Mouse (Mus musculus): ENCODE data around the gene Zfp598. TPM values are rescaled to one million over a fixed set of nuclear protein-coding genes. Genes with fewer than 3 reads are reported as not detected.

Zfp598 gene
- polyA plus RNA-seq, 1 experiment from 2014 or later = 21.2 TPM

GRCm38 (mm10) chr17:24687599-24687998 lies 18.1 kb downstream of the Zfp598 start:
- 19% methylated on average over 23 of the region's 23 CpGs for WGBS
- Histone ChIP-seq H3K36me3 (peaks cover 6% of the 10 kb centered on the region), H3K27me3 (replicated peaks) (peaks cover 63% of the 10 kb centered on the region), H3K4me2 (peak overlapping the region; percentile 61), H3K4me3 (peak overlapping the region; percentile 36), H3K9me3 (replicated peaks) (no peaks in the 10 kb centered on the region), H3K9ac (0 out of 2 replicates have a peak overlapping the region, but pooled peaks have one; percentile 30), H3K4me1 (replicated peaks) (peaks cover 22% of the 10 kb centered on the region), H3K27ac (ENCODE audit: poor library complexity, severe bottlenecking) (no peak overlapping the region)
- ATAC-seq (ENCODE audit: insufficient number of reproducible peaks, low FRiP score) = no peak

GRCm38 (mm10) chr17:24689251-24690081 lies 20.0 kb downstream of the Zfp598 start, which contains the start of gene Syngr3:
Gene Syngr3 (minus strand): TSS chr17:24689955.
- H3K4me2 ChIP-seq = peak within 1 kb of the TSS; percentile 86
- H3K27ac ChIP-seq (ENCODE audit: poor library complexity, severe bottlenecking) = no peak within 1 kb of the TSS
- WGBS = under 1% methylated on average over 41 of the region's 55 CpGs
- H3K36me3 ChIP-seq = peaks cover 14% of the 10 kb centered on the region
- H3K4me1 ChIP-seq (replicated peaks) = peaks cover 22% of the 10 kb centered on the region
- peak within 1 kb of the TSS; percentile 64 for H3K9ac ChIP-seq
- H3K9me3 ChIP-seq (replicated peaks) = no peaks in the 10 kb centered on the region
- H3K4me3 ChIP-seq = peak within 1 kb of the TSS; percentile 57
- no peak for ATAC-seq (ENCODE audit: insufficient number of reproducible peaks, low FRiP score)
- H3K27me3 ChIP-seq (replicated peaks) = peaks cover 66% of the 10 kb centered on the region

- no peak for ATAC-seq (ENCODE audit: insufficient number of reproducible peaks, low FRiP score)
- H3K36me3 ChIP-seq = peaks cover 14% of the 10 kb centered on the region
- no peak overlapping the region for H3K4me3 ChIP-seq
- H3K9me3 ChIP-seq (replicated peaks) = no peaks in the 10 kb centered on the region
- H3K4me2 ChIP-seq = no peak overlapping the region
- H3K27ac ChIP-seq (ENCODE audit: poor library complexity, severe bottlenecking) = no peak overlapping the region
- peaks cover 47% of the 10 kb centered on the region for H3K27me3 ChIP-seq (replicated peaks)
- 81% methylated on average over 5 of the region's 5 CpGs for WGBS
- peaks cover 28% of the 10 kb centered on the region for H3K4me1 ChIP-seq (replicated peaks)
- no peak overlapping the region for H3K9ac ChIP-seq
Measured at GRCm38 (mm10) chr17:24692385-24692784, 22.9 kb downstream of the Zfp598 start.

- Histone ChIP-seq H3K27me3 (replicated peaks) (peaks cover 20% of the 10 kb centered on the region), H3K27ac (ENCODE audit: poor library complexity, severe bottlenecking) (peak overlapping the region; percentile 66), H3K4me3 (peak overlapping the region; percentile 83), H3K9ac (peak overlapping the region; percentile 92), H3K4me2 (peak overlapping the region; percentile 76), H3K4me1 (replicated peaks) (peaks cover 23% of the 10 kb centered on the region), H3K36me3 (peaks cover 24% of the 10 kb centered on the region), H3K9me3 (replicated peaks) (no peaks in the 10 kb centered on the region)
- peak; percentile 5; the same call in 1 of the 2 replicates for ATAC-seq (ENCODE audit: insufficient number of reproducible peaks, low FRiP score)
- 10% methylated on average over 40 of the region's 51 CpGs for WGBS
Measured at GRCm38 (mm10) chr17:24695326-24696010, 26.0 kb downstream of the Zfp598 start.

- peak; percentile 94 for ATAC-seq (ENCODE audit: insufficient number of reproducible peaks, low FRiP score)
- Histone ChIP-seq H3K27me3 (replicated peaks) (peaks cover 13% of the 10 kb centered on the region), H3K27ac (ENCODE audit: poor library complexity, severe bottlenecking) (peak within 1 kb of the TSS; percentile 66), H3K4me2 (peak within 1 kb of the TSS; percentile 76), H3K4me3 (peak within 1 kb of the TSS; percentile 83), H3K4me1 (replicated peaks) (peaks cover 23% of the 10 kb centered on the region), H3K9me3 (replicated peaks) (no peaks in the 10 kb centered on the region), H3K9ac (peak within 1 kb of the TSS; percentile 92), H3K36me3 (peaks cover 31% of the 10 kb centered on the region)
- WGBS = 1% methylated on average over 74 of the region's 76 CpGs
Measured at GRCm38 (mm10) chr17:24696011-24696697, 26.7 kb downstream of the Zfp598 start, which contains the start of the genes Gfer and Noxo1. Gene Gfer (minus strand): TSS chr17:24696156. Gene Noxo1 (plus strand): TSS chr17:24696234.

GRCm38 (mm10) chr17:24697985-24698384 lies 28.5 kb downstream of the Zfp598 start:
- no peak overlapping the region for H3K9ac ChIP-seq
- 0 out of 2 replicates have a peak, but pooled peaks cover 4% of the 10 kb centered on the region for H3K27me3 ChIP-seq (replicated peaks)
- H3K4me3 ChIP-seq = no peak overlapping the region
- H3K4me1 ChIP-seq (replicated peaks) = peaks cover 23% of the 10 kb centered on the region
- H3K9me3 ChIP-seq (replicated peaks) = no peaks in the 10 kb centered on the region
- ATAC-seq (ENCODE audit: insufficient number of reproducible peaks, low FRiP score) = no peak
- peaks cover 39% of the 10 kb centered on the region for H3K36me3 ChIP-seq
- H3K27ac ChIP-seq (ENCODE audit: poor library complexity, severe bottlenecking) = no peak overlapping the region
- 18% methylated on average over 5 of the region's 5 CpGs for WGBS
- H3K4me2 ChIP-seq = no peak overlapping the region

- 63% methylated on average over 9 of the region's 9 CpGs for WGBS
- no peak for ATAC-seq (ENCODE audit: insufficient number of reproducible peaks, low FRiP score)
- no peak overlapping the region for H3K9ac ChIP-seq
- H3K4me2 ChIP-seq = no peak overlapping the region
- H3K36me3 ChIP-seq = peaks cover 38% of the 10 kb centered on the region
- no peak overlapping the region for H3K4me3 ChIP-seq
- H3K4me1 ChIP-seq (replicated peaks) = peaks cover 23% of the 10 kb centered on the region
- no peaks in the 10 kb centered on the region for H3K9me3 ChIP-seq (replicated peaks)
- H3K27me3 ChIP-seq (replicated peaks) = 0 out of 2 replicates have a peak, but pooled peaks cover 4% of the 10 kb centered on the region
- no peak overlapping the region for H3K27ac ChIP-seq (ENCODE audit: poor library complexity, severe bottlenecking)
Measured at GRCm38 (mm10) chr17:24698715-24699114, 29.2 kb downstream of the Zfp598 start.

- ATAC-seq (ENCODE audit: insufficient number of reproducible peaks, low FRiP score) = no peak
- no peak overlapping the region for H3K9ac ChIP-seq
- 0 out of 2 replicates have a peak, but pooled peaks cover 4% of the 10 kb centered on the region for H3K27me3 ChIP-seq (replicated peaks)
- no peak overlapping the region for H3K4me3 ChIP-seq
- H3K4me2 ChIP-seq = no peak overlapping the region
- H3K36me3 ChIP-seq = peaks cover 45% of the 10 kb centered on the region
- WGBS = 78% methylated on average over 2 of the region's 2 CpGs
- peaks cover 23% of the 10 kb centered on the region for H3K4me1 ChIP-seq (replicated peaks)
- no peak overlapping the region for H3K27ac ChIP-seq (ENCODE audit: poor library complexity, severe bottlenecking)
- no peaks in the 10 kb centered on the region for H3K9me3 ChIP-seq (replicated peaks)
Measured at GRCm38 (mm10) chr17:24699473-24699872, 30.0 kb downstream of the Zfp598 start.

- Histone ChIP-seq H3K27me3 (replicated peaks) (0 out of 2 replicates have a peak, but pooled peaks cover 4% of the 10 kb centered on the region), H3K4me1 (replicated peaks) (peaks cover 18% of the 10 kb centered on the region), H3K27ac (ENCODE audit: poor library complexity, severe bottlenecking) (no peak overlapping the region), H3K36me3 (peaks cover 57% of the 10 kb centered on the region), H3K4me2 (no peak overlapping the region), H3K4me3 (no peak overlapping the region), H3K9me3 (replicated peaks) (no peaks in the 10 kb centered on the region), H3K9ac (no peak overlapping the region)
- ATAC-seq (ENCODE audit: insufficient number of reproducible peaks, low FRiP score) = no peak
- WGBS = 87% methylated on average over 9 of the region's 9 CpGs
Measured at GRCm38 (mm10) chr17:24701251-24701650, 31.8 kb downstream of the Zfp598 start.

GRCm38 (mm10) chr17:24705821-24706220 lies 36.3 kb downstream of the Zfp598 start:
- Histone ChIP-seq H3K27me3 (replicated peaks) (no peaks in the 10 kb centered on the region), H3K4me1 (replicated peaks) (peaks cover 14% of the 10 kb centered on the region), H3K9ac (no peak overlapping the region), H3K36me3 (peaks cover 44% of the 10 kb centered on the region), H3K9me3 (replicated peaks) (no peaks in the 10 kb centered on the region), H3K4me3 (no peak overlapping the region), H3K27ac (ENCODE audit: poor library complexity, severe bottlenecking) (no peak overlapping the region), H3K4me2 (no peak overlapping the region)
- 97% methylated on average over 3 of the region's 3 CpGs for WGBS
- ATAC-seq (ENCODE audit: insufficient number of reproducible peaks, low FRiP score) = no peak
